Mouse (Mus musculus) left cerebral cortex, postnatal 14 days (tissue): ENCODE measurements around the gene Scgb2a2. TPM values are rescaled to one million over a fixed set of nuclear protein-coding genes. Genes with fewer than 3 reads are reported as not detected.
A peak's percentile ranks its signal among the peaks of the same experiment; 100 is the strongest.
"Not testable (repeated sequence)": the region's sequence is repeated elsewhere in the genome, so short reads cannot be mapped to it uniquely, and the experiment has no call there.

Source experiments
- DNase-seq, 2 experiments: peaks; one replicate each; pipeline ENCODE4 v3.0.0; 2021 to 2022; ENCODE audit warnings: low spot score in 2 of 2, mixed read lengths in 1 of 2
- intact Hi-C: fragments of 180-260 bp; cut with DNase I; formaldehyde crosslinking; loops from one replicate; pipeline ENCODE4 v1.15.1; 2025
- long read RNA-seq, 2 experiments: library from polyadenylated mRNA; stranded (forward); transcript quantifications; one replicate each; pipeline ENCODE4 v2.0.0; 2021
- total RNA-seq, 2 experiments: library from RNA; stranded (reverse); gene quantifications; 2 replicates each; pipeline ENCODE4 v1.2.3; 2021

The Scgb2a2 gene
- total RNA-seq: not detected
- long read RNA-seq, experiment 1: 0 reads
- long read RNA-seq, experiment 2: 0 reads

DNA sequence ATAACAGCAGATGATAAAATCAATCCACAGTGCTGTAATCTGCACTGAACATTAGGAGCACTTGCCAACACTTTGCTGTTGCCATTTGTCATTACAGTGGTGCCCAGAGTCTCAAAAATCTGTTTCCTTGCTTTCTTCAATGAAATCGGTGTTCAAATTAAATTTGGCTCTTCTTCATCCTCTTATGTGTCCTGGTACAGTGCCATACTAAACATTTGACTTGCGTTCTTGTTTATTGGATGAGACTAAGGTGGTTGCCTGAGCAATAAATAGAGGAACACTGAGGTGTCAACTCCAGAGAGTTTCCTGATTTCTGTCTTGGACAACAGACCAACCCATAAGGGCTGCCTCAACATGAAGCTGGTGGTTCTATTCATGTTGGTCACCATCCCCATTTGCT lies at the start of gene Scgb2a2:
Scgb2a2 (plus strand) TSS at position 301 of the 400 bp plus-strand sequence.
- DNase-seq: no peak
- intact Hi-C loops: no loop called here

DNA sequence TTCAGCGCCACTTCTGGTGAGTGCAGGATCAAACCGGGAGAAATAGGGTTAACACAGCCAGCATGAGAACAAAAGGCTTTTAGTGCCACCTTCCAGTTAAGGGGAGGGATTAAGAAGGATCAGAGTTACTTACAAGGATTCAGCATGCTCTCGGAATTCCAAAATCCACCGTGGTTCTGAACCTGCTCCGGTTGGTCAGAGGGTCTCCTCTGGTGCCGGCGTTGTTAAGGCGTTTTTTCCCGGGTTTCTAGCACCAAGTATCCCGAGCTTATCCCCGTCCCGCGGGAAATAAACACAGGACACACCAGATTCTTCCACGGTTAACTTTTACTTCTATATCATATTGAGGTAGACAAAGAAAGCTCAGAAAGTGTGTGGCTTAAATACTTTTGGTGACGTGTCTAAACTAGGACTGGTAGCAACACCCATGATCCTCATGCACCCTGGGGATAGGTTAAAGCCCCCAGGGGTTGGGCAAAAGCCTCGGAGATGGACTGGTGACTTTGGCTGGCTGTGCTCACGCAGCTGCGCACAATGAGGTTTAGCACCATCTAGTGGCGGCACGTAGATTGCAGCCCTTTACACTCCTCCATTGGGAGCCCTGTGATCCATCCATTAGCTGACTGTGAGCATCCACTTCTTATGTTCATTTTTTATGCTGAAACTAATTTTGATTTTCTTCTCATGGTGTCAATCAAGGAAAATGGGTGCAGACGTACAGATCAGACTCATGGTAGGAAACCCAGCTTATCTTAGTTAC lies 10.6 kb upstream of the Scgb2a2 start:
- intact Hi-C loops: not testable (repeated sequence)

DNA sequence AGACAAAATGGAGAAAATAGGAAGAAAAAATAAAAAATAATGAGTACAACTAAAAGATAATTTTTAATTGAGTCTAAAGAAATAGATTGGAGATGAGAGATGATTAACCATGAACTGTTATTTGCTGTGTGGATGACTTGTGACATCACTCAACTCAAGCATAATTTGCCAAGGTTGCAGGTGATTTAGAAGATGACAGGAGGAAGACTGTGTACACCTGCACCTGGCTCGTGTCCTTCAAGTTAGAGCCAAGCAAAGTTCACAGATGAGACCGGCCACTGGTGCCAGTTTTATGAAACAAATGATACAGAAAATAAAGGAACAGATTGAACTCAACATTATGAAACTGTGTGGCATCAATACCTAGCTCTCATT lies 10.0 kb upstream of the Scgb2a2 start:
- intact Hi-C loops: no loop called here
- no peak for DNase-seq

More for the DNA sequence above, 10.6 kb upstream of the Scgb2a2 start:
- peak; percentile 54 to 68 for DNase-seq

DNA sequence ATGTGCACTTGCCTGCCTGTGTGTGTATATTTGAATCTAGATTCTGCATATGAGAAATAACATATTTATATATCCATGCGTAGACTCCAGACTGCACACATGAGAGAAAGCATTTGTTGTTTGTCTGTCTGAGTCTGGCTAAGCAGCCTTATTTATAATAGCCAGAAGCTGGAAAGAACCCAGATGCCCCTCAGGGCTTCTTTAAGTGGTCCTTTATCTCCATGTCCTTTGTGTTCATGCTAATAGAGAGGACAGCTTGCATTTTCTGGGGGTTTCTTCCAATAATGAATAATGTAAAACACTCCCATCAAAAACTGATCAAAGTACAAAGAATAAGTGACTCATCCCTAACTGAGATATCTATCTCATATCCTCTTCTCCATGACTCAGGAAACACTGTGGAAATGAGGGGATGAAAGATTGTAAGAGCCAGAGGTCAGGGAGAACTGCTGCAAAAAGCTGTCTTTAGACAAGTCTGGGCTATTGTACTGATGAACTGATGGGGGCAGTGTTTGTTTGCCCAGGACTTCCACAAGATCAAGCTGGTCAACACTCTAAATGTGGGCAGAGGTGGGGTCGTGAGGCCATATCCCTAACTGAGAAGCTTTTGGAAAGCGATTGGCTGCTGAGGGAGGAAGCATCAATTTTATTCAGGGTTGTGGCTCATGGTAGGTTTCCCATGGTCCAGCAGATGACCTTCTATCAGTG lies 2.2 kb downstream of the Scgb2a2 start:
- intact Hi-C loops, DNase-seq: not testable (repeated sequence)

DNA sequence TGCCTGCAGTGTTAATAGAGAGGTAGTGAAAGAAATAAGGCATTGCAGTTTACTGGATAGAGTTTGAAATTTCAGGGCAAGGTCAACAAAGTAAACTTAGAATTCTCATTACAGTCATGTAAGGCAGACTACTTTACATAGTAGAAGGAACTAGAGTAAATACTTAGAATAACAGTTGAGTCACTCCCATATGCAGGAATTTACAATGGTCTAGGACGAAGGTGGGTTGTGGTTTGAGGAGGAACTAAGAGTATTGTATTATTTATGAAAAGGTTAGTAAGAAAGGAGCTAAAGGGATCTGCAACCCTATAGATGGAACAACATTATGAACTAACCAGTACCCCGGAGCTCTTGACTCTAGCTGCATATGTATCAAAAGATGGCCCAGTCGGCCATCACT lies 13.5 kb downstream of the Scgb2a2 start:
- DNase-seq, intact Hi-C loops: not testable (repeated sequence)

DNA sequence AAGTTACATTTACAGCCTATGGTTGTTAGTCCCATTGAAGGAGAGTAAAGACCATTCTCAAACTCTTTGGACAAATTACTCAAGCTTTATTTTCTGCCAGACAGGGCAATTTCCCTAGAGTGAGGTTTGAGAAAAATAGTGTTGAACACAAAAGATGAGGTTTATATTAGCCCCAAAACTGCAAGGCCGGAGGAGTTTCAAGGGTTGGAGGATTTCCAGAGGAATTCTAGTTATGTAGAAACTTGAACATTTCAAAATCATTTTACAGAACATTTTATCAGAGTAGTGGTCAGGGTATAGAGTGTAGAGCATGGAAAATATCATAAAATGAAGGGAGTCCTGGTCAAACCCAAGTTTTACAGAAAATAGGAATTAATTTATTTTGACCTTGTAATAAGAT lies 17.5 kb downstream of the Scgb2a2 start:
- intact Hi-C loops: no loop called here
- no peak for DNase-seq

GRCm38 (mm10) chr19:9865466-9865865 lies 18.1 kb downstream of the Scgb2a2 start:
- DNase-seq: no peak

GRCm38 (mm10) chr19:9878186-9878835 lies 30.9 kb downstream of the Scgb2a2 start:
- intact Hi-C loops: no loop called here
- peak; percentile 7 to 35 for DNase-seq

More at GRCm38 (mm10) chr19:9865466-9865865, 18.1 kb downstream of the Scgb2a2 start:
- intact Hi-C loops: no loop called here

DNA sequence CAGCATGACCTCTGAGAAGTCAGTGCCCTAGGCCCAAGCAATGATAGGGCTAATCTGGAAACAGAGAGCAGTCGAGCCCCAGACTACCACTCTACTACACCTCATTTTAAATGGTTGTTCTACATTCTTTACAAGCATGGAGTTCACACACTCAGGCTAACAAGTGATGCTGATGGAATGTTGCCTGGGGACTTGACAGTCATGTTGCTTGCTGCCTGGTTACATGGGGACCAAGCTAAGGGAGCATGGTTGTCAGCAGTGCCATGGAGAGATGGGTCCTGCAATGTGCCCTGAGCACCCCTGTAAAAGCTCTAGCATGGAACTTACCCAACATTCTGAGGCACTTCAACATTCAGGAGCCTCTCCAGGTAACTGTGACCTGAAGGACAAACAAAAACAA lies 39.0 kb downstream of the Scgb2a2 start:
- intact Hi-C loops: no loop called here
- no peak for DNase-seq

GRCm38 (mm10) chr19:9886771-9887170 lies 39.4 kb downstream of the Scgb2a2 start:
- intact Hi-C loops: no loop called here
- DNase-seq: no peak

DNA sequence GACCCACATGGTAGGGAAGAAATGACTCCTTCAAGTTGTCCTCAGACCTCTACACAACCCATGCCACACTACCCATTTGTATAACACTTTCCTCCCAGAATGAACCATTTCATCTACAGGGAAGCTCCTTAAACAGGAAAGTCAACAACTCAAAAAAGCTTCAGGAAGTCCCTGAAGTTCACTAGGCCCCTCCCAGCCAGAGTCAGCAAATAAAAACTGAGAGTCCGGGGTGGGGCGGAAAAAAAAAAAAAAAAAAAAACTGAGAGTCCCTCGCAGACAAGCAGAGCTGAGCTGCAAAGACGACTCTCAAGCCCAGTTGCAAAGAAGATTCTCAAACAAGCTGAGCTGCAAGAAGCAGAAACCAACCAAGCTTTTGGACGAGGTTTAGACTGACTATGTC lies 48.7 kb downstream of the Scgb2a2 start:
- intact Hi-C loops: no loop called here
- DNase-seq: no peak

DNA sequence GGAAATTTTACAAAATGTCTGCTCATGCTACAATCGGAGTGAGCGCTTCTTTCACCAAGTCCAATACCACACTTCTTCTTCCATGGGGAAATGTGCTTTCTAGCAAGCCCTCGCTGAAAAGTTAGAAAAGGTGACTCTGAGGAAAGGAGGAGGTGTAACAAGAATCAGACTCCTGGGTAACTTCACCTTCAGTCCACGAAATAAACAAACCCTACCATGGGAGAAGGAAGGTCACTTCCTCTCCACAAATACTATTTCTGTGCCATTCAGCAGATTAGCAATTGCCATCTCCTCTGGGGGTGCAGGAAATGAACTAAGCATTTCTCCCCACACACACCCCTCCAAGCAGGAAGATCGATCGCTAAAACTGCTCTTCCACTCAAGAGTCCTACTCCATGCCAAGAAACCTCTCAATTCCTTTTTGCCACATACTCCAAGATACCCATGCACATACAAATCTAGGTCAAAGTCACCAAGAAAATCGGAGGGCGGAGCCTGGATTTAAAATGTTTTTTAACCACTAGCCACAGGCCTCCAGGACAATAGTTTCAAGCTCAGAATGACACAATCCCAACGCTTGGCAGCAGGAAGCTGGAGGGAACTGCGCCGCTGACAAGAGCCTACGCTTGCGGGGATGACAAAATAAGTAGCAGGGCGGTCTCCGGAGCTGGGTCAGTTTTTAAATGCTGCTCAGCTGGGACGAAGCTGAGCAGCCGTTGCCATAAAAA lies 51.1 kb downstream of the Scgb2a2 start:
- no peak for DNase-seq
- intact Hi-C loops: no loop called here

- peak; percentile 95 to 98 for DNase-seq
- intact Hi-C loops: no loop called here
Measured at GRCm38 (mm10) chr19:9899072-9899779, 51.9 kb downstream of the Scgb2a2 start, which contains the start of gene Incenp. TSS of gene Incenp (minus strand) at chr19:9899551.

GRCm38 (mm10) chr19:9899780-9900146 lies 52.4 kb downstream of the Scgb2a2 start:
- DNase-seq: no peak
- intact Hi-C loops: no loop called here

- intact Hi-C loops, DNase-seq: not testable (repeated sequence)
Measured at GRCm38 (mm10) chr19:9900696-9901095, 53.3 kb downstream of the Scgb2a2 start.
